Mouse (Mus musculus) urinary bladder, postnatal 4 days (tissue): ENCODE results near the gene Galnt16.

Experiments used
- DNase-seq, 2 experiments: peaks; one replicate each; pipeline ENCODE4 v3.0.0; 2021 to 2022; ENCODE audit warnings: low spot score in 2 of 2

Gene Galnt16

GRCm38 (mm10) chr12:80517977-80518376 is at the start of gene Galnt16:
Gene Galnt16, plus strand, starts transcription at chr12:80518277.
- no peak for DNase-seq

DNA sequence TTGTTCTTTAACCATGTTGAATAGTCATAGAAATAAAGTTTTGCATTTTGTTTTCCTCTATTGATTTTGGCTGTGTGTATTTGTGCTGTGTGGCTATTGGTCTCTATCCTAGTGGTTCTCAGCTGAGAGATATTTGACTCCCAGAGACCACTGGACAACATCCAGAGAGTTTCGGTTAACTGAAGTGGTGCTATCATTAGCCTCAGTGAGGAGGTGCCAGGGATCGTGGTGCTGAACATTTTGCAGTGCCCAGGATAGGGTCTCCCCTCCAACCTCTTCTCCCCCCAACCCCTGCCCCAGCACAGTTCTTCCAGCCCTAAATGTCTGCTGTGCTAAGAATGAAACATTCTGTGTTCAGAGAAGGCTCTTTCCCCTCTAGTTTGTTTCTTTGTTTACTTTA is 47.9 kb upstream of the Galnt16 start:
- DNase-seq: no peak

- no peak for DNase-seq
Observed at GRCm38 (mm10) chr12:80471926-80472325, 46.2 kb upstream of the Galnt16 start.

GRCm38 (mm10) chr12:80473731-80474130 is 44.3 kb upstream of the Galnt16 start:
- DNase-seq: no peak

DNA sequence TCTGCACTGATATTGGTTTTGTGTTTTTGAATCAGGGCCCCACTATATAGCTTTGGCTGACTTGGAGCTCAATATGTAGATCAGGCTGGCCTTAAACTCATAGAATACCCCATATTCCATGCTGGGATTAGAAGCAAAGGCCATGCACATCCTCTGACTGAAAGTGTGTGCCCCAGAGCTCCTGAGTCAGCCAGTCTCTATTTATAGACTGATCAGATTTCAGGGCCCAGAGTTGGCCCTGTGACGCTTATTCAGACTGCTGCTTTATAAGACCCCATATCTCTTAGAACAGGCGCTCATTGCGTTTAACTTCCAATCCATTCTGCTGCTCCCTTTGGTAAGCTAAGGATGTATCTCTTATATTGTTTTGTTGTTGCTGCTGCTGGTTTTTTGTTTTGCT is 38.1 kb upstream of the Galnt16 start:
- DNase-seq: no peak

DNA sequence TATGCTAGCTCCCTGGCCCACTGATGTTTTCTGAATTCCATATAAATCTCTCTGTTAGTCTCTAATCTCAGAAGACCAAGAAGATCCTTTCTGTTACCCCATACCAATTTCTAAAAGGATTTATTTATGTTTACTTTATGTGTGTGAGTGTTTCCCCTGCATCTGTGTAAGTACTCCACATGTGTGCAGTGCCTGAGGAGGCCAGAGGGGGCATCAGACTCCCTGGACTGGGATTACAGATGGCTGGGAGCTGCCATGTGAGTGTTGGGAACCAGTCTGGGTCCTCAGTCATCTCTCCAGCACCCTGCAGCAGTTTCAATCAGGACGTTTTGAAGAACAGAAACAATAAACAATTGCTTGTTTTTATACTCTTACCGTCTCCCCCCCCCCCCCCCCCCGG is 34.7 kb upstream of the Galnt16 start:
- DNase-seq: no peak

- no peak for DNase-seq
Observed at GRCm38 (mm10) chr12:80493311-80493710, 24.8 kb upstream of the Galnt16 start.

GRCm38 (mm10) chr12:80495691-80496090 is 22.4 kb upstream of the Galnt16 start:
- no peak for DNase-seq

DNA sequence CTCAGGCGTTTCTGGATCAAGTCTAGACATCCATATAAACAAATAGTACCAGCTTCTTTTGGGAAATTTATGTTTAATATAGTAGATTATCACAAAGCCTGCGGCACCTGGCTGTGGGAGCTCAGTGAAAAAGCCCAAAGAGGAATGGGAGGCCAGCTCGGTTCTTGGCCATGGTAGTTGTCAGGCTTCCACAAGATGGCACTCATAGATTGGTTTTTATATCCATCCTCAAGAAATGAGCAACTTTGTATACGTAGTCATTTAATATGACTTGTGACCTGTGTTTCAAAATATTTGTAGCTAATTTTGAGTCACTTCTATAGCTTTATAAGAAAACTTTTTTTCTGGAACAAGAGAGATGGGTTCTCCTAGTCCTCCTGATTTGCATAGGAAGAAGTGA is 19.7 kb upstream of the Galnt16 start:
- DNase-seq: no peak

GRCm38 (mm10) chr12:80500506-80500905 is 17.6 kb upstream of the Galnt16 start:
- no peak for DNase-seq

- DNase-seq: no peak
Observed at GRCm38 (mm10) chr12:80504718-80505117, 13.4 kb upstream of the Galnt16 start.

GRCm38 (mm10) chr12:80507041-80507745 is 10.9 kb upstream of the Galnt16 start:
- DNase-seq: no peak

- DNase-seq: no peak
Observed at GRCm38 (mm10) chr12:80518393-80518756, 298 bp downstream of the Galnt16 start.

- DNase-seq: no peak
Observed at GRCm38 (mm10) chr12:80518757-80519620, 912 bp downstream of the Galnt16 start.

- peak in 1 of 2 experiments; percentile 70 for DNase-seq
Observed at GRCm38 (mm10) chr12:80519621-80520332, 1.7 kb downstream of the Galnt16 start.

DNA sequence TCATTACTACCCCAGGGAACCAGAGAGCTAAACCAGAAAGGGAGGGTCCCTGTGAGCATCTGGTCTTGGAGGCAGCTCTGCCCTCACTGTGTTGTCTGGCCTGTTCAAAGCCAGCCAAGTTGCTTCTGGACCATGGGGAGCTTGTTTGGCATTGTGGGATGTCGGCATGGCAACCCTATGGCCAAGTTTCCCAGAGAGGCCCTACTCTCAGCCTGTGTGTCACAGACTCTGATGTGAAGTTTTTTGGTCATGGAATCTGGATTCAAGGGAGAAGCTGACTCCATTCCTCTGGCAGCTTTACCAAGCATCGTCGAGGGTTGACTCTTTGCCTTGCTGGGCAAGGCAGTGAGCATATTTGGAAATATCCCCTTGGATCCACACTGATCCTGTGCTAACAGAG is 3.9 kb downstream of the Galnt16 start:
- no peak for DNase-seq

GRCm38 (mm10) chr12:80524276-80524921 is 6.3 kb downstream of the Galnt16 start:
- no peak for DNase-seq

DNA sequence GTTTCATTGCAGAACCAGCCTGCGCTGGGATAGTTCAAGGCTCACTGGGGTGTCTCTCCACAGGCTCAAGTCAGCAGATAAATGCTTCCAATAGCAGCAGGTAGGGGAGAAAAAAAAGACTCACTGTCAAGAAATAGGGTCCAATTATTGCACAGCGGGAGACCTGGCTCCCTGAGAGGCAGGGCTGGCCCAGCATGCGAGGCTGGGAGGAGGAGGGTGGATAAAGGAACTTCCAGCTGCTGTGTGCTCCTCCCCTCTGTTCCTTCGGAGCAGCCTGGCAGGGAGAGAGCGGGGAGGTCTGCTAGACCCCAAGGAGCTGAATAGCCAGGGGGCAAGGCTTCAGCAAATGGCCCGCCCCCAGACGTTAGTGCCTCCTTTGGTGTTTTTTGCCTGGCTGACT is 7.4 kb downstream of the Galnt16 start:
- no peak for DNase-seq

DNA sequence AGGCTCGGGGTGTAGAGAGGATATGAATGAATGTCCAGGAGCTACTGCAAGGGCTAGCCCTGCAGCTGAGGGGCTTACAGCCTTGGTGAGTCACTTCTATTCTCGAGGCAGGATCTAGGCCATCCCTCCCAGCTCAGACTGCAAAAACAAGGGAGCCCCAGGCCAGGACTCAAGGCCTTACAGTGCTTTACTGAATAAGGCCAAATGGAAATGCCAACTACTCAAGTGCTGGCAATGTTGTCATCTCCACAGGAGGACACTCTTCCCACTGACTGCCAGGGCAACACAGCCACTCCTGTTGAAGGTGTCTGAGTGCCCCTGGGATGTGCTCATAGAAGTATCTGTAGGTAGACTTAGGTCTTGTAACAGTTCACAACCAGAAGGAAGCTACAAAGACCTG is 8.4 kb downstream of the Galnt16 start:
- DNase-seq: no peak

DNA sequence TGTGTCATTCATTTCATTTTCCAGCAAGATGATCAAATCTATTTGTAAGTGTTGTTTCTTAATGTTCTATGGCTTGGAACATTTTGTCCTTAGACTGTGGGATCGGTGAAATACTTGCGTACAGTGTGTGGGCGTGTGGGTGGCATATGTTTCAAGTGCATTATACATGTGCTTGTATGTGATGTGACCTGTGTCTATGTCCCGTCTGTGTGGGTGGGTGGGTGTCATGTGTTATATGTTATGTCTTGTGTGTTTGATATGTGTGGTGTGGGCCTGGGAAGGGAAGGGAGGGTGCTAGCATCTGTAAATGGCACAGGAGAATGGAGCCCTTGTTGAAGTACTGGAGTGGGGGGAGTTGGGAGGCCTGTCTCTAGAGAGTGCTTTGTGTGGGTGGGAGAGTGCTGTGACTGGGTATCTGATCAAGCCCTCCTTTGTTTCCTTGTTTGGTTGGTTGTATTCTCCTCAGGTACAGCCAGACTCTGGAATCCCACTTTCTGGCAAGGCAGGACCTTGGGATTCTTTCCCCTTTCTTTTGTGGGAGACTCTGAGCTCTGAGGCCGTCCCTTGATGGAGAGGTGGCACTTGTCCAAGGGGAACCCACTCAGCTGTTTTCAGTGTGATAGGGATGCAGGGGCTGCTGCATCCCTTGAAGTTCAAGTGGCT is 9.8 kb downstream of the Galnt16 start:
- no peak for DNase-seq

DNA sequence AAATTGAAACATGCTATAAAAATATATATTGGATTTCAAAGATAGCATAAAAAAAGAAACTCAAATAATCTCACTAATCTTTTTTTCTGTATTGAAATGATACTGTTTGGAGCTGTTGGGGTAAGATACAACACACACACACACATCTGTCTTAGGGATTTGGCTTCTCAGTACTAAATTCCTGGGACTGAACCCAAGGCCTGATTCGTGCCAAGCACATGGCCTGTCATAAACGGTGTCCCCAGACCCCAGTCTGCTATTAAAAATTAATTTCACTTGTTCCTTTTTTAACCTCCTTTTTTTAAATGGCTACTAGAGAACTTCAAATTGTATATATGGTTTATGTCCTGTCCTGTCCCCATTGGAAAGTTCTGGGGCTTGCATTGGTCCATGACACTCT is 12.0 kb downstream of the Galnt16 start:
- DNase-seq: no peak
